Mouse (Mus musculus): ENCODE results near the gene Pou2f2.
A peak's percentile ranks its signal among the peaks of the same experiment; 100 is the strongest.

Gene Pou2f2

DNA sequence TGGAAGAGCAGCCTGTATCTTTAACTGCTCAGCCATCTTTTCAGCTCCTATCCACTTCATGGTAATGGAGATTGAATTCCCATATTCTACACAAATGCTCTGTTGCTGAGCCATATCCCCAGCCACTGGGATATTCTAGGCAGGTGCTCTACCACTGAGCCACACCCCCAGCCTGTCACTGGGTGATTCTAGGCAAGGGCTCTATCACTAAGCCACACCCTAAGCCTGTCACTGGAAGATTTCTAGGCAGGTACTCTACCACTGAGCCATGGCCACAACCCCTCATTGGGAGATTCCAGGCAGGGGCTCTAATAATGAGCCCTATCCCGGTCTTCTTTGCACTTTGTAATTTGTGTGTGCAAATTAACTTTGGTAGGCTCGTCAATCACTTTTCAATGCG, 15.6 kb upstream of the Pou2f2 start:
- no peak for DNase-seq

DNA sequence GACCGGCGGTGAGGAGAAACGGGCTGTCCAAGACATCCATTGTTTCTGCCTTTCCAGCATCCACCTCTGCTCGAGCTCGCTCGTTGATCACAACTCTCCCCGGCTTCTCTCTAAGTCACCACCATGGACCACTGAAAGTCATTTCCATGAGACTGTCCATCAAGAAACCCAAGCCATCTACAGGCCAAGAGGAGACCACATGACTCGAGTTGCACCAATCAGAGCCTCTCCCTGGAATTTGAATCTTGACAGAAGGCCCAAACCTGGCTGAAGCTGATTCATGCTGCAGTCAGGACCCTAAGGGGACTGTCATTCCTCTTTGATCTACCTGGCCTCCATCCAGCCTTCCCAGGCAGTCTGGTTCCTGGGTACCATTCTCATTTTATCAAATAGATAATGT, 12.6 kb upstream of the Pou2f2 start:
- no peak for DNase-seq

DNA sequence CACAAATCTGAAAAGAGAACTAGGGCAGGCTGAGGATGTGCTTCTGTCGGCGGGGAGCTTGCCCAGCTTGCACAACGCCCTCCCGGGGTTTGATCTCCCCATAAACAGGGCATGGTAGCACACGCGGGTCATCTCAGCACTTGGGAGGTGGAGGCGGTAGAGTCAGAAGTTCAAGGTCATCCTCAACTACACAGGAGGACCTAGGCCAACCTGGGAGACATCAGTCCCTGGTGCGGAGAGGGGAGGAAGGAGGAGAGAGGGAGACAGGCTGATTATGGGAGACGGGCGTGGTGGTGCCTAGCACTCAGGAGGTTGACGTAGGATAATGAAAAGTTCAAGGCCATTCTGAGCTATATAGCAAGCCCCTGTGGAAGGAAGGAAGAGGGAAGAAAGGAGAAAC, 11.3 kb upstream of the Pou2f2 start:
- no peak for DNase-seq

GRCm38 (mm10) chr7:25187662-25188650, 8.4 kb upstream of the Pou2f2 start:
- peak; percentile 94 for DNase-seq

DNA sequence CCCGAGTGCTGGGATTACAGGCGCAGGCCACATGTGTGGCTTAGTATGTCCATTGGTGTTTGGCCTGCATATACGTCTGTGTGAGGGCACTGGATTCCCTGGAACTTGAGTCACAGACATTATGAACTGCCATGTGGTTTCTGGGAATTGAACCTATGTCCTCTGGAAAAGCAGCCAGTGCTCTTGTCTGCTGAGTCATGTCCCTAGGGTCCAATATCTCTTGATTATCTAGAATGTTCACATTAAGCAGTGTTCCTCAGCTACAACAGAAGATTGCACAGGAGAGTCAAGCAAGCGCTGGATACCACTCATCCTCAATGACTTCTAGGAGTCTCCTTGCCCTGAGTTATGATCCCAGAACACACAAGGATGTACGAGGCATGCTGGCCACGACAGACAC, 4.6 kb upstream of the Pou2f2 start:
- no peak for DNase-seq

- peak; percentile 32 to 33 for DNase-seq
These were observed 2.3 kb upstream of the Pou2f2 start for GRCm38 (mm10) chr7:25181814-25182213.

DNA sequence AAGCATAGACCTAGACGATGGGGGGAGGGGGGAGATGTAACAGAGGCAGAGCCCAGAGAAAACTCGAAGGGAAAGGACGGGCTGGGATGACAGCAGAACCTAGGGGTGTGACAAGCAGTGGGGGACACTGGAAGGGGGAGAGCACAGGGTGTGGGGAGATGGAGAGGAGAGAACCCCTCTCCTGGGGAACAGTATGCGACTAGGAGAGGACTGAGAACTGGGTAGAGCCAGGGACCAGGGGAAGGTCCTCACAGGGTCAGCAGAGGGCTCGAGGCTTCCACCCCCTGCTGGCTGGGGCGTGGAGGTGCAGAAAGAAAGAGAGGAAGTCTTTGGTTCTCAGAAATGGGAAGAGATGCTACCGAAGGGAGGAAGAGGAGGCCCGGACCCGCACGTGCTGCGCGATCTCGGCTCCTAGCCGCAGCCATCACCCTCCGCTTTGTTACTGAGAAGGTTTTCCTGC, 1.8 kb upstream of the Pou2f2 start:
- DNase-seq = peak; percentile 58 to 73

DNA sequence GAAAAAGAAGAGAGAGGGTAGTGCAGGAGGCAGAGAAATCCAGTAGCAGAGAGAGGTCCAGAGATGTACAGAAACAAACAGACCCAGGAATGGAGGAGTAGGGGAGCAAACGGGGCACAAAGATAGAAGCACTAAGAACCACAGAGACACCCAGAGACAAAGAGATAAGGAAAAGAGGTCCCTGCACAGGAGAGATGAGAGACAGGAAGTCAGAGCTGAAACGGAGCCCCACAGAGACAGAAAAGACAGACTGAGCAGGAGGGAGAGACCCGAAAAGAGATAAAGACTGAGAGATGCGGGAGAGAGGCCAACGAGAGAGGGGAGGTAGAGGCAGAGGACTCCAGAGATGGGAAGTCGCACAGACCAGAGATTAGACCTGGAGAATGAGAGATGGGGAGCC, 986 bp upstream of the Pou2f2 start:
- DNase-seq = no peak

DNA sequence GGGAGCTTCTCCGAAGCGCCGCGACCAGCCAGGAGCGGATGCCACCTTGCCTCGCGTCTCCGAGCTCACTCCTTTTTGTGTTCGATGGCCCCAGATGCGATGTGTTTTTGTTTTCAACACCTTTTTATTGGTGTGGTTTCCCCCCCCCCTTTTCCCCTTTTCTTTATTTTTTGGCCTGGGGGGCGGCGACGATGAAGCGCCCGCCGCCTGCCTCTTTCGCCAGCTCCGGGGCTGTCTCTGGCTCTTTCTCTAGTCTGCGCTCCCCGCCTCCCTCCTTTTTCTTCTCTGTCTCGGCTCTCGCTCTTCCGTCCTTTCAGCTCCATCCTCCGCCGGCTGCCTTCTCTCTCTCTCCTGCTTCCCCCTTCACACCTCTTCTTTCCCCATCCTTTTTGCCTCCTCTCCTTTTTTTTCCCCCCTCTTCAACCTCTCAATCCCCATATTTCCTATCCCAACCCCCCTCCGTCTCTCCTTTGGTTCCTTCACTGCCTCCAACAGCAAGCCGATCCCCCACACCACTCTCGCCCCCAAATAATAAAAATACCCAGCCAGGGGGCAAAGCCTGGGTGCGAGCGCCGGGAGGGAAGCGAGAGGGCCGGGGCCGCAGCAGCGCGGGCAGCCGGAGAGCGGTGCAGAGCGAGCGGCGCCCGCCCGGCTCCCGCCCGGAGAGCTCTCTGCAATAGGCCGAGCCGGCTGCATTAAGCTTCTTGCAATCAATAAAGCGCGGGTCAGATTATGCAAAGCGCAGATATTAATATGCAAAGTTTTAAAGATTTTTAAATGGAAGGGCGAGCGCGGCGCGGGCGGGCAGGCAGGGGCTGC, 530 bp downstream of the Pou2f2 start:
- peak; percentile 70 to 75 for DNase-seq

- DNase-seq = peak; percentile 56 to 58
These were observed 1.2 kb downstream of the Pou2f2 start for GRCm38 (mm10) chr7:25178317-25178716.

DNA sequence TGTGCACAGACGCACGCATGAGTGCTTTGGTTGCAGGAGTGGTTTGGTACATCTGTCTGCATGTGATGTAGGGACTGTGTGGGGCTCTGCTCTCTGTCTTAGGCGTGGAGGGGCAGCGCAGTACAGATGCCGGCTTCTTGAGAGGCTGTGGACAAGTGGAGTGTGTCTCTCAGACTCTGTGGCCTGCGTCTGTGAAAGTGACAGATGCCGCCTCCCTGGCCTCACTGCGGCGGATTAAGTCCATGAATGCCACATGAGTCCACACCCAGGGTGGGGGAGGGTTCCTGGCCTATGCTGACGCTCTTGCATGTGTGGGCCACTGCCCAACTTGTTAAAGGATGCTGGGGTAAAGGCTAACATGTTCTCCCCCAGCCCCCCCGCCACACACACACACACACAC, 5.2 kb downstream of the Pou2f2 start:
- DNase-seq = peak; percentile 48 to 69

GRCm38 (mm10) chr7:25172669-25173068, 6.9 kb downstream of the Pou2f2 start:
- no peak for DNase-seq

- no peak for DNase-seq
These were observed 8.9 kb downstream of the Pou2f2 start for GRCm38 (mm10) chr7:25170583-25170982.

GRCm38 (mm10) chr7:25166106-25166505, 13.4 kb downstream of the Pou2f2 start:
- no peak for DNase-seq

GRCm38 (mm10) chr7:25156158-25156648, 23.3 kb downstream of the Pou2f2 start:
- no peak for DNase-seq

GRCm38 (mm10) chr7:25155469-25156157, 23.9 kb downstream of the Pou2f2 start:
- no peak for DNase-seq

GRCm38 (mm10) chr7:25154648-25155047, 24.9 kb downstream of the Pou2f2 start:
- DNase-seq = no peak

- no peak for DNase-seq
These were observed 25.7 kb downstream of the Pou2f2 start for GRCm38 (mm10) chr7:25153841-25154240.

GRCm38 (mm10) chr7:25151916-25152556, 27.5 kb downstream of the Pou2f2 start:
- DNase-seq = peak; percentile 78 to 84

DNA sequence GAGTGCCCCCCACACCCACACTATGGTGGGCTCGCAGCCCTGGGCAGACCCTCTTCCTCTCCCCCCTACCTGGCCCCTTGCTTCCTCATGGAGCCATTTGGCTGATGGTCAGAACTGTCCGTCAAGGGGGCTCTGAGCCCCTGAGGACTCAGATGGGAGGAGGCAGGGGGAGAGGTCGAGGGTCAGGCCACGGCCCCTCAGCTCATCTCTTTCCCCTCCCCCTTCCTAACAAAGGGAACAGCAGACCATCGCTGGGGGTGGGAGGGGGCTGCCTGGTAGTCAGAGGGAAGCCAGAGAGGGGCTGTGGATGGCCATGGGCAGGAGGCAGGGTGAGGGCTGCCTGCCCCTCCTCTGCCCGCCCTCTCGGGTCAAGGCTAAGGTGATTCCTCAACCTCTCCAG, 28.5 kb downstream of the Pou2f2 start:
- DNase-seq = no peak

DNA sequence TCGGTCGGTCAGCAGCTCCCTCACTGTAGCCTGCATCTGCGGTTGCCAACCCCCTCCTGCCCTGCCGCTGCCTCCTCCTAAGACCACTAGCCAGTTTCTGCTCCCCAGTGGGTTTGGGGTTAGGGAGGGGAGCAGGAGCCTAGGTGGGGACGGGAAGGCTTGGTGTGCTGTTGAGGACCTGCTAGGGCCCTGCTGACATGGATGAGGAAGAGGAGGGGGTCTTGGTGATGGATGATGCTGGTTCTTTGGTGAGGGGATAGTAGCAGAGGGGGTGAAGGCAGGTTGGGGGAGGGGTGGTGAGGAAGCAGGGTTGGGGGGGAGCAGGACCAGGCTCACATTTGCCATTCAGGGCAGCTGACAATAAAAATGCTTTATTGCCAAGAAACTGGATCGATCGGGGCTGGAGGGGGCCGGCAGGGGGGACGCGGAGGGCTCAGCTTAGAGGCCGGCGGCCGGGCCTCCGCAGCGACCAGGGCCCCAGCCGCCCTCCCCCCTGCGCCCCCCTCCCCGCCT, 29.3 kb downstream of the Pou2f2 start:
- no peak for DNase-seq

- no peak for DNase-seq
These were observed 33.6 kb downstream of the Pou2f2 start for GRCm38 (mm10) chr7:25145896-25146295.

All from cerebellum, postnatal 25 days (tissue).